Mouse (Mus musculus): ENCODE measurements around the gene Pla2g12a. TPM values are rescaled to one million over a fixed set of nuclear protein-coding genes. Genes with fewer than 3 reads are reported as not detected.

The Pla2g12a gene
- 10 to 100 TPM; 19.3 to 23.8 (median 21.5) TPM for total RNA-seq (2022)

DNA sequence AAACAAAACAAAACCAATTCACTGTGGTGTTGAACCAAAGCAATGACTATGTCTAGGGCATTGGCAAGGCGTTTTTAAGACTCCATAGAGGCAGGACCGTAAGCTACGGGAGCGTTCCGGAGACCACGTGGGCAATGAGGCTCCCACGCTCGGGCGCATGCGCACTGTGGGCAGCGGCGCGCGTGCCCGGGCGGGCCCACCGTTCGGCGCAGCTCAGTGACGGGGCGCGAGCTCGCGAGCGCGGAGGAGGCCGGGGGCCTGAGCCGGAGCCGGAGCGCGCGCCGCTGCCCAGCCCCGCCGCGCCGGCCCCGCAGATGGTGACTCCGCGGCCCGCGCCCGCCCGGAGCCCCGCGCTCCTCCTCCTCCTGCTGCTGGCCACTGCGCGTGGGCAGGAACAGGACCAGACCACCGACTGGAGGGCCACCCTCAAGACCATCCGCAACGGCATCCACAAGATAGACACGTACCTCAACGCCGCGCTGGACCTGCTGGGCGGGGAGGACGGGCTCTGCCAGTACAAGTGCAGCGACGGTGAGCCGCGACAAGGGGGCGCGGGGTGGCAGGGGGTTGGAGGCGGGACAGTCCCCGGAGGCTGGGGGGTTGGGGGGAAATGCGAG lies at the start of gene Pla2g12a:
Pla2g12a (plus strand) TSS at position 202 of the 617 bp plus-strand sequence.
- DNase-seq (ENCODE audit: low spot score in 2 of 2), result peak; percentile 80 to 92

DNA sequence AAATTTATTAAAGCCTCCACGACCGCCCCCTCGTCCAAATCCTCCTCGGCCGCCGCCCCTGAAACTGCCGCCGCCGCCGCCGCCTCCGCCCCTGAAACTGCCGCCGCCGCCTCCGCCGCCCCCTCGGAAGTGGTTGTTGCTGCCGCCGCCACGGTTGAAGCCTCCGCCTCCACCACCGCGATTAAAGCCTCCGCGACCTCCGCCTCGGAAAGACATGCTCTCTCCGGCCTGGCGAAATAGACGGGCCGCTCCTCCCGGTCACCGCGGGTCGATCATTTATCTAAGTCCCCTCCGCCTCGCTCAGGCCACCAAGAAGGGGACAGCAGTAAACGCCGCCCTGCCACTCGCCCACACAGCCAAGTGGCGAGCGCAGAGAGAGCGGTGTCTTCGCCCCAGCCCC lies 47.8 kb upstream of the Pla2g12a start:
- no peak for DNase-seq (ENCODE audit: low spot score in 2 of 2)

DNA sequence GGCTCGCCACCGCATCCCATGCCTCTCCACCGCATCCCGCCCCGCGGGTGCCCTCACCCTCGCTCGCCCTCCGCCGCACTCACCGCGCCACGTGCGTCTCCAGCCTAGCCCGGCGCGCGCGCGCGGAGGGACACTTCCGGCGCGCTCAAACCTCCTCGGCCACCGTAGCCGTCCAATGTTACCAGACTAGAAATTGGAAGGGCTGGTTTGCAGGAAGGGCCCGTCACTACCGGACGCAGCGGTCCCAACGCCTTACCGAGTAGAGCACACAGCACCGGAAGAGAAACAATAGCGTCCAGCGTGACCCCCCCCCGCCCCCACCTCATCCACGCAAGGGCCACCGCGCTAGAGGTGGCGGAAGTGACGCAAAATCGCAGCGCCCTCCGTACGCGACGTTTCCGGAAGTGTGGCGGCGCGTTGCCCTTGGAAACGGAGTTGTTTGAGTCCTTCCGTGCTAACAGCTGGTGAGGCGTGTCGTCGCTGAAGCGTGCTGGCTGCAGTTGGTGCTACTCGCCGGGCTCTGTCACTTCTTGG lies 47.3 kb upstream of the Pla2g12a start, which contains the start of gene Gar1:
Gar1 (minus strand) TSS at position 362 of the 534 bp plus-strand sequence.
- DNase-seq (ENCODE audit: low spot score in 2 of 2), result peak; percentile 93 to 96

DNA sequence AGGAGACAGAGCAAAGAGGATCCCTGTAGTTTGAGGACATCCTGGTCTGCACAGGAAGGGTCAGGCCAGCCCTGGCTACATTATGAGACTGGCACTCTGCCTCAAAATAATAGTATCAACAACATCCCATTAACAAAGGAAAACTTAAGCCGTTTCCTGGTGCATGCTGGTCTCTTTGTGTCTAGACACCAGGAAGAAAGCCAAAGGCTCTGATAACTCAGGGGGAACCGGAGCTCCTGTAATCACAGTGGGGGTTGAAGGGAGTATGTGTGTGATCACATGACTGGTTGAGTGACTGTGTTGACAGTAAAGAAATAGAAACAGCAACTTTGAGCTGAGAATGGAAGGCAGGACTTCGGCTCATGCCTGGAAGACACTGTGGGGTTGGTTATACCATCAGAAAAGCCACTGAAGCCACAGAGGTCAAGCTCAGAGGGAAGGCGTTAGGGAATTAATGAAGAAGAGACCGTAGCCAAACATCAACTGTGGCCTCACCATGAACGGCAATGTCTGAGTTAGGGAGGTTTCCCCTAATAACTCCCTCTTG lies 42.9 kb upstream of the Pla2g12a start, which contains the start of gene Cfi:
Cfi (plus strand) TSS at position 497 of the 547 bp plus-strand sequence.
- DNase-seq (ENCODE audit: low spot score in 2 of 2), result no peak

GRCm38 (mm10) chr3:129836051-129836697 lies 42.2 kb upstream of the Pla2g12a start:
- no peak for DNase-seq (ENCODE audit: low spot score in 2 of 2)

- no peak for DNase-seq (ENCODE audit: low spot score in 2 of 2)
Measured at GRCm38 (mm10) chr3:129836965-129837364, 41.4 kb upstream of the Pla2g12a start.

DNA sequence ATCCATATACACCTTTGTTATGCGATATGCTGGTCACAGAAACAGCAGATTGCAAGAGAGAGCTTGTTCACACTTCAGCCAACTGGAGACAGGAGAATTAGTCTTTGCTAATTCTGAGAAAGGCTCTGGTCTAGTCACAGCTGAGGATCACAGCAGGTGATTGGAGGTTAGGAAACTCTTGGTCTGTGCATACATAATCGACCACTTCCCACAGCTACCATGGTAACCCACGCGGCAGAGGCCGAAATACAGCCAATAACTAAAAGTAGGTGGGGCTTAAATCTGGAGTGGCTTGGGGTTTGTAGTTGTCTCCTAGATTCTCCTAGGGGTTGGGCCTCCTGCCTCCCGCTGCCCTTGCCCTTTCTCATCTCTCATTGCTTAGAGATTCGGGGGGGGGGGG lies 40.4 kb upstream of the Pla2g12a start:
- no peak for DNase-seq (ENCODE audit: low spot score in 2 of 2)

DNA sequence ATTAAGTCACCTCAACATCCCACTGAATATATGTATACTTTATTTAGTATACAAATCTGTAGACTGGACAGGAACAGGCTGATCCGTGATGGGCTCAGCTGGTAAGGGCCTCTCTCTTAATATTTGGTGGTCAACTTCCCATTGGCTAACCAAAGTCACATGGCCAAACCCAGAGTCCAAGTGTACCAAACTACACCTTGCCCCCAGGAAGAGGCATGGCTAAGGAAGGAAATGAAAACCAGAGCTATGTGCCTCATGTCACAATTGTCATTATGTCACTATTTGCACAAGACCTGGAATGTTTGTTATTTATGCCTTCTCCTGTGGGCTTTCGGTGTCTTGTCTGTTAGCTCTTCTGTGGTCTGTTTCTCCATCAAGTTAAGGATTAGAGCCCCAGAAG lies 32.5 kb upstream of the Pla2g12a start:
- no peak for DNase-seq (ENCODE audit: low spot score in 2 of 2)

DNA sequence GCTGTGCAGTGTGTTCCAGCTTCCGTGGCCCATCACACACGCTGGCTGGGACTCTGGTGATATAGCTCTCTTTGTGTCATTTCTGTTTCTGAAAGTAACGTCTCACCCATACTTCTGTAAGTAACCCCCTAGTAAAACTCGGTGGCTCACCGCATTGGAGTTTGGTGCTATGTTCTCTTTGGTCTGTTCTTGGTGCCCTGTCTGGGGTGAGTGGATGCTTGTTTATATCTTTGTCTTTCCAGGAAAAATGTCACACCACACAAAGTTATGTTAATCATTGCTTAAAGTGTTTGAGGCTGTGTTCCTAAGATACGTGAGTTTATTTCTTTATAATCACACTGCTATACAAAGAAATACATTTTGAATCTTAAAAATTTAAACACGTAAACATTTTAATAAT lies 31.6 kb upstream of the Pla2g12a start:
- DNase-seq (ENCODE audit: low spot score in 2 of 2), result no peak

DNA sequence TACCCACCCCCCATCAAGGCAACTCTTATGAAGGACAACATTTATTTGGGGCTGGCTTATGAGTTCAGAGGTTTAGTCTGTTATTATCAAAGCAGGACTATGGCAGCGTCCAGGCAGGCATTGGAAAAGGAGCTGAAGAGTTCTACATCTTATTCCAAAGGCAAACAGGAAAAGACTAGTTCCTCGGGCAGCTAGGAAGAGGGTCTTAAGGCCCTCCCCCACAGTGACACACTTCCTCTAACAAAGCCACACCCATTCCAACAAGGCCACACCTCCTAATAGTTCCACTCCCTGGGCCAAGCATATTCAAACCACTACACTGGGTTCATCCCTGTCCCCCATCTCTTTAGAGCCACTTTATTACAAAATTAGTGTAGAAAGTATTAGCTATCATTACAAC lies 15.8 kb upstream of the Pla2g12a start:
- no peak for DNase-seq (ENCODE audit: low spot score in 2 of 2)

DNA sequence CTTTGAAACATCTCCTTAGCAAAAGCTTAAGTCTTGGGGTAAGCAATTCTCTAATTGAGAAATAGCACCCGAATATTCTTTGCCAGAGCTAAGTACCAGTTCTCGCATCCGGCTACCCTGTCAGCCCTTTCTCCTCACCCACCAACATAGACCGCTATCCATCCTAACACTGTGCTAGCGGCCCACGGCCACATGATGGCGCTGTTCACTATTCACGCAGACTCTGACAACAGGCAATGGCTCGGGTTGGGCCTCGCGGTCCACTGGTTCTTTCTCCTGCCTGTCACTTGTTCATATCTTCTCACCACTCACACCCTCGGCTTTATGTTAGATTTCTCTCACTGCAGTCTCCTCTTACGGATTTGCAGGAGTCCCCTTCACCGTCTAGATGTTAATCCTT lies 14.7 kb upstream of the Pla2g12a start:
- no peak for DNase-seq (ENCODE audit: low spot score in 2 of 2)

DNA sequence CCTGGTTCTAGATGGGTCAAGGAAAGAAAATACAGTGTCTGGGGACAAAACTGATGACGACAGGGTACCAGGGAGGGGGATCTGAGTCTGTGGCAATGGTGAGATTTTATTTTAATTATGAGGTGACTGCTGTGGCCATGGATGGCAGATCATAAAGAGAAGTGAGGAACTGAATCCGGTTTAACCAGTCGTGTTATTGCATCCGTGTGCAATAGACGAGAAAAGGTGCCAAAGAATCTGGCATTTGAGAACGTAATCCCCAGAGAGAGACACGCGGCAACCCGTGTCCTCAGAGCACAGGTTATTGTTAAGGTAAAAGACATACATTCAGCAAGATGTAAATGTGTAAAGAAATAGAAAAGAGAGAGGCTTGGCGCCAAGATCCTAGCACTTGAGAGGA lies 1.1 kb upstream of the Pla2g12a start:
- DNase-seq (ENCODE audit: low spot score in 2 of 2), result no peak

DNA sequence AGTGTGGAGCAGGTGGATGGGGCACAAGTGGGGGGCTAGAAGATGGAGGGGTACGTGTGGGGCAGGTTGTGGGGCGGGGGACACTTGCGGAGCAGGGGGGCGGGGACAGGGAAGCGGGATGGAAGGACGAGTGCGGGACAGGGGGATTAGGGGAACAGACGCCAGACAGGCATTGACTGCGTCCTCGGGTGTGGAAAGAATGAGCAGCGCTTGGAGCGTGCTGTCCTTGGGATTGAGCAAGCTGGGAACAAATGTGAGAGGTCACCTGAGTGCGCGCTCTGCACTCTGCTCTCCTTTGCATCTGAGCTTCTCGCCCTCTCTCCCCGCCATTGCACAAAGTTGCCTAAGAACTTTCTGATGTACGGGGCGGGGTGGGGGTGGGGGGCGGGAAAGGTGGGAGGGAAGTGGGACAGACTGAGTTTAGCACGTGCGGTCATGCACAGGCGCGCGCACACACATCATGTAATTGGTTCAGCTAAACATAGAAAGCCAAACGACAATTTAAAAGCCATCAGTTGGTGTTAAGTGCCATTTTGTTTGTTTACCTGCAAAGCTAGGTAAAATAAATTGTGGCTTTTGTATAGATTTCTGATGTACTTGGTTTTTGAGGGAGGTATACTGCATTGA lies 838 bp downstream of the Pla2g12a start:
- no peak for DNase-seq (ENCODE audit: low spot score in 2 of 2)

DNA sequence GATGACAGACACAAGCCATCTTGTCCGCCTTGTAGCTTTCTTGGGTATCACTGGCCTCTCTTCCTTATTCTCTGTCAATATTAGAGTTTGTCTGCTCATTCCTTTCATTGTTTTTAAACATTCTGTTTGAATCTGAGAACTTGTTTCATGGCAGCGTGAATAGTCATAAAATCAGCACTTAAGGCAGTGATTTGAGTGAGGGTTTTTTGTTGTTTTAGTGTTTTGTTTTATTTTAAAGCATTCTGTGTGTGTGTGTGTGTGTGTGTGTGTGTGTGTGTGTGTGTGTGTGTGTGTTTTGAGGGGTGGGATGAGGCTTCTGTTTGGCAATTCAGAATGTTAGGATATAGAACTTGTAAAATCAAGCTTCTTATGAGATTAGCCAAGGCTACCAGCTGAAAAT lies 1.5 kb downstream of the Pla2g12a start:
- no peak for DNase-seq (ENCODE audit: low spot score in 2 of 2)

- DNase-seq (ENCODE audit: low spot score in 2 of 2), result no peak
Measured at GRCm38 (mm10) chr3:129880925-129881593, 2.7 kb downstream of the Pla2g12a start.

- no peak for DNase-seq (ENCODE audit: low spot score in 2 of 2)
Measured at GRCm38 (mm10) chr3:129885577-129885976, 7.2 kb downstream of the Pla2g12a start.

- no peak for DNase-seq (ENCODE audit: low spot score in 2 of 2)
Measured at GRCm38 (mm10) chr3:129886430-129886829, 8.0 kb downstream of the Pla2g12a start.

- no peak for DNase-seq (ENCODE audit: low spot score in 2 of 2)
Measured at GRCm38 (mm10) chr3:129887779-129888517, 9.5 kb downstream of the Pla2g12a start.

DNA sequence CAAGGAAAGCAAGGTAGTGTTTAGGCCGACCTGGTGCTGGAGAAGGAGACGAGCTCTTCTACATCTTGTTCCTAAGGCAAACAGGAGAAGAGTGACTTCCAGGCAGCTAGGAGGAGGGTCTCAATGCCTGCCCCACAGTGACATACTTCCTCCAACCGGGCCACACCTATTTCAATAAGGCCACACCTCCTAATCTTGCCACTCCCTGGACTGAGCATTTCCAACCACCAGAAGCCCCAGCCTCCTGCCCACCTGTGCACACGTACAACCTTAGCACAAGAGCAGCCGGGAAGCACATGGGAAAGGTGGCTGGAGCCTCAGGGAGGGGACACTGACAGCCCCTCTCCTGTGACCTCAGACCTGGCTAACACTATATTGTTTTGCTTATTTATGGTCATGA lies 13.6 kb downstream of the Pla2g12a start:
- no peak for DNase-seq (ENCODE audit: low spot score in 2 of 2)

- no peak for DNase-seq (ENCODE audit: low spot score in 2 of 2)
Measured at GRCm38 (mm10) chr3:129893143-129893542, 14.7 kb downstream of the Pla2g12a start.

- no peak for DNase-seq (ENCODE audit: low spot score in 2 of 2)
Measured at GRCm38 (mm10) chr3:129896591-129896990, 18.2 kb downstream of the Pla2g12a start.
